Mouse (Mus musculus): Measurements from ENCODE around the gene Phgdh. TPM values are rescaled to one million over a fixed set of nuclear protein-coding genes. Genes with fewer than 3 reads are reported as not detected.

Gene Phgdh
- polyA plus RNA-seq, 1 experiment from 2014 or later: 213 TPM

DNA sequence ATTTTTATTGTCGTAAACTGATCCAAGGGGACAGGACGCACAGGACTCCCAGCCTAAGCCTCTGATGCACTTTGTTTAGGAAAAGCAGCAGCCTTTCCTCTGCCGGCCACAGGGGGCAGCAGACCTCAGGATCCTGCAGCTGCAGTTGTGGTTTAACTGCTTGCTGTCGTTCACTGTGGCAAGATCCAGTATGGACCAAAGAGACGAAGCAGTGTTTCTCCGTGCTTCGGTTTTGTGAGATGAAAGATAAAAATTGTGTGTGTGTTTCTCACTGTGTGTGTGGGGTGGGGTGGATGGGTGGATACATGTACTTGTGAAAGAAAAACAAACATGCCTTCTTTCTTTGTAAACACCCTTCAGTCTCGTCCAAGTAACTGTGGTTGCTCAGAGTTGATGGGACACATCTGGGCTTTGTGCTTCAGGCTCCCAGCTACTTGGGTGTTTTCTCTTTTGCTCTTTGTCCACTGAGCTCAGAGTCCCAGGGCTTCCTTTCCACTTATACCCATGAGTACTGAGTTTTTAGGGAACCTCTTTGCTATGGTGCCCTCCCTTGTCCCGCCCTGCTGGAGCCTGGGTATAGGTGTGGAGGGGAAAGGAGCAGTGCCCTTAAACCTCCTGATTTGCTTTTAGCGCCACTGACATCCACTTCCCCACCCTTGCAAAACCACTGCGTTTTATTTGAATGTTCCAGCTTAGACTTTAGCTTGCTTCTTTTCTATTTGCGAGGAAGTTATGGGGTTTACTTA is 58.7 kb downstream of the Phgdh start:
- H3K4me3 ChIP-seq: no peak overlapping the region
- 36% methylated on average over 12 of the region's 12 CpGs for WGBS
- no peaks in the 10 kb centered on the region for H3K27me3 ChIP-seq
- peak overlapping the region; percentile 17; the same call in 1 of the 2 replicates for H3K4me2 ChIP-seq
- H3K9me3 ChIP-seq: no peaks in the 10 kb centered on the region
- peaks cover 16% of the 10 kb centered on the region for H3K4me1 ChIP-seq
- H3K36me3 ChIP-seq: no peaks in the 10 kb centered on the region
- ATAC-seq (ENCODE audit: insufficient number of reproducible peaks, low FRiP score, low TSS enrichment, low read depth): no peak
- H3K27ac ChIP-seq: 0 out of 2 replicates have a peak overlapping the region, but pooled peaks have one; percentile 11
- no peak overlapping the region for H3K9ac ChIP-seq

DNA sequence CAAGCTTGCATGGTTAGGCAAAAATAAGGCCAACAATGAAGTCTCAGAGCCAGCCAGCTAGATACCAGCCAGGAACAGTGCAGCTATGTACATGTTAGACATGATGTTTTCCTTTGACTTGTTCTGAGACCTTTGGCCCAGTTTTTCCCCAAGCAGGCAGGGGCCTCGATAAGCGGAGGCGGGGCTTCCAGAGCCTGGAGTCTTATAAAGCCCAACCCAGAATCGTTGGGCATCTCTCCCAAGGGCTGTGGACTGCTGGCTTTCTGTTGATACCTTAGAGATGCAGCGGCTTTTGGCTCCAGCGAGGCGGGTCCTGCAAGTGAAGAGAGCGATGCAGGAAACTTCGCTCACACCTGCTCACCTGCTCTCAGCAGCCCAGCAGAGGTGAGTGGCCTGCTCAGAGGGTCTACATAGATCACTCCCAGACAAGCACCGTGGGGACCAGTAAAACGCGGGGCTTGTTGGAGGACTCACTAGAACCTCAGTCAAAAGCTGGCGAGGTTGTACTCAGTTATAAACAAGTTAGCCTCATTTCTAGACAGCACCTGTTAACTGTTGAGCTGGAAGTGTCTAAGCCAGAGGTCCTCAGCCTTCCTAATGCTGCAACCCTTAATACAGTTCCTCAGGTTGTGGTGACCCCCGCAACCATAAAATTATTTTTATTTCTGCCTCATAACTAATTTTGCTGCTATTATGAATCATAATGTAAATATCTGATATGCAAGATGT is 59.4 kb downstream of the Phgdh start, which contains the start of gene Hmgcs2:
Gene Hmgcs2 (plus strand): TSS at position 232 of the 729 bp plus-strand sequence.
- no peaks in the 10 kb centered on the region for H3K36me3 ChIP-seq
- H3K4me2 ChIP-seq: peak within 1 kb of the TSS; percentile 17; the same call in 1 of the 2 replicates
- H3K27ac ChIP-seq: 0 out of 2 replicates have a peak within 1 kb of the TSS, but pooled peaks have one; percentile 11
- H3K27me3 ChIP-seq: no peaks in the 10 kb centered on the region
- ATAC-seq (ENCODE audit: insufficient number of reproducible peaks, low FRiP score, low TSS enrichment, low read depth): no peak
- H3K4me3 ChIP-seq: no peak within 1 kb of the TSS
- H3K4me1 ChIP-seq: peaks cover 16% of the 10 kb centered on the region
- no peak within 1 kb of the TSS for H3K9ac ChIP-seq
- H3K9me3 ChIP-seq: no peaks in the 10 kb centered on the region
- 58% methylated on average over 14 of the region's 14 CpGs for WGBS

DNA sequence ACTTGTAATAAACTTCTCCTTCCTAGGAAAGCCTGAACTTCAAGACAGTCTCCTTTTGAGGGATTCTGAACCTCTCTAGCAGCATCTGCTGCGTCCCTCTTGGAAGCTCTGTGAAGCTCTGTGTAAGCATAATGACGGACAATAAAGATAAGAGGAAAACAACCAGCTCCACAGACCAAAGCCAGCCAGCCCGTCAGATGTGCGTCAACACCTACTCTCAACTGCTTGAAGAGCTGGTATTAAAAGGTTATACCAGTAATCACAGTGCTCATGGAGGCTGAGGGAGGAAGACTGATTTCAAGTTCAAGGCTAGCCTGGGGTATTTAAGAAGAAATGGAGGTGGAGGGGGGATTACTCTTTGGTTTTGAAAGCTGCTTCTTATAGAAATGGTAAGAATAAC is 60.1 kb downstream of the Phgdh start:
- H3K27me3 ChIP-seq: no peaks in the 10 kb centered on the region
- H3K9ac ChIP-seq: no peak overlapping the region
- H3K4me2 ChIP-seq: no peak overlapping the region
- H3K4me3 ChIP-seq: no peak overlapping the region
- ATAC-seq (ENCODE audit: insufficient number of reproducible peaks, low FRiP score, low TSS enrichment, low read depth): no peak
- H3K9me3 ChIP-seq: no peaks in the 10 kb centered on the region
- H3K27ac ChIP-seq: no peak overlapping the region
- 54% methylated on average over 4 of the region's 4 CpGs for WGBS
- H3K4me1 ChIP-seq: peaks cover 16% of the 10 kb centered on the region
- no peaks in the 10 kb centered on the region for H3K36me3 ChIP-seq

DNA sequence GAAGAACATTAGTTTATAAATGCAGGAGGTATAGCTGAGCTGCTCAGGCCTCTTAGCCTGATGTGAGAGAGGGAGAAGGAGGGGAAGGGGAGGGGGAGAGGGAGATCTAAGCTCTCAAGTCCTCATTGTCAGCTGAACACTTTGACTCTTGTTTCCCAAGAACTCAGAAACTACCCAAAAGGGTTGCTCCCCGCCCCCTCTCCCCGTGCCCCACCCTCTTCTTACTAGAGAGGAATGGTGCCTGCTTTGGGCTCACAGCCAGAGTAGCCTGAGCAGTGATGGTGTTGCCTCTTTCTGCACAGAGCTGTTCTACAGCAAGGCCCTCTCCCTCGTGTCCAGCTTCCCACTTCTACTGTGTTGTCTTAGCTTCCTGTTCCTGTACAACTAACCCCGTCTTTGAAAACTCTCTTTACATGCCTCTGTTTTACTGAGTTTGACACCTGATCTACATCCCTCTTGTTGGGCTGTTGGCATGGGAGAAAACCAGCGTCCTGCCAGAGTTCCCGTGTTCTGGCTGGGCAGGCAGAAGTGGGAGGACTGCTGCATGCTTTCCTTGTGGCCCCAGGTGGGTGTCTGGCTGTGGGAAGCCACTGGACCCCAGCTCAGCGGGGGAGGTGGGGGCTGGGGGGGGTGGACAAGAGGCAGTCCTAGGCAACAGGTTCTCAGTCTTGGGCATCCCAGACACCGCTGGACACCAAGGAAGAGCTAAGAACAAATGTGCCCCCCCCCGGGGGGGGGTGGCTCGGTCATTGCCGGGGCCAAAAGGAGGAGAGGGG is 66.0 kb downstream of the Phgdh start:
- WGBS: 54% methylated on average over 11 of the region's 11 CpGs
- H3K9ac ChIP-seq: no peak overlapping the region
- no peak for ATAC-seq (ENCODE audit: insufficient number of reproducible peaks, low FRiP score, low TSS enrichment, low read depth)
- no peaks in the 10 kb centered on the region for H3K9me3 ChIP-seq
- H3K36me3 ChIP-seq: no peaks in the 10 kb centered on the region
- no peak overlapping the region for H3K27ac ChIP-seq
- no peaks in the 10 kb centered on the region for H3K27me3 ChIP-seq
- H3K4me2 ChIP-seq: no peak overlapping the region
- H3K4me1 ChIP-seq: peaks cover 8% of the 10 kb centered on the region; the same call in 1 of the 2 replicates
- no peak overlapping the region for H3K4me3 ChIP-seq

DNA sequence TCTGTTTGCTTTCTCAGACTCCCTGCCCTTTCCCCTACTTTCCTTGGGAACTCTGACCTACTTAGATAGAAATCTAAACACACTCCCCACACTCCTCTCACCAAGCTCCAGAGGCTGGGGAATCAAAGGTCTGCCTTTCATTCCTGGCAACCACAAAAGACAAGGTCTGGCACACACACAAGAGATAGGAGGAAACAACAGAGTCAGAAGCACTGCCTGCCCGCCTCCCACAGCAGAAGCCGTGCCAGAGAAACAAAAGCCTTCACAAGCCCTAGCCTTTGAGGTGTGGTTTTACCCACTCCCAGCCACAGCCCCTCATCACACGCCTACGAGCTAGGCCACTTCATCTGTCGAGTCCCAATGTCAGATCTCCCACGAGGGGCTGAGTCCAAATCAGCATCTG is 72.5 kb downstream of the Phgdh start:
- Histone ChIP-seq H3K36me3 (no peaks in the 10 kb centered on the region), H3K27ac (no peak overlapping the region), H3K9ac (no peak overlapping the region), H3K4me3 (no peak overlapping the region), H3K4me1 (0 out of 2 replicates have a peak, but pooled peaks cover 3% of the 10 kb centered on the region), H3K9me3 (no peaks in the 10 kb centered on the region), H3K4me2 (no peak overlapping the region), H3K27me3 (no peaks in the 10 kb centered on the region)
- 44% methylated on average over 6 of the region's 6 CpGs for WGBS
- no peak for ATAC-seq (ENCODE audit: insufficient number of reproducible peaks, low FRiP score, low TSS enrichment, low read depth)

Other genes starting within 250 kb of the Phgdh start
- gene Adam30, start 179.4 kb downstream of the Phgdh start, polyA plus RNA-seq (2015; fragmentation: Nextera tagmentation; extraction: Ambion mirVana): not detected in 2 replicates
- not detected in 2 replicates for gene Reg4, start 117.8 kb downstream of the Phgdh start, polyA plus RNA-seq (2015; fragmentation: Nextera tagmentation; extraction: Ambion mirVana)
- 2.4 and 2.5 TPM in 2 replicates for gene Hmgcs2, start 59.6 kb downstream of the Phgdh start, polyA plus RNA-seq (2015; fragmentation: Nextera tagmentation; extraction: Ambion mirVana)
- 5.2 and 6.2 TPM in 2 replicates for gene Zfp697, start 42.5 kb upstream of the Phgdh start, polyA plus RNA-seq (2015; fragmentation: Nextera tagmentation; extraction: Ambion mirVana)
- gene Gm4450, start 117.1 kb upstream of the Phgdh start, polyA plus RNA-seq (2015; fragmentation: Nextera tagmentation; extraction: Ambion mirVana): not detected in 2 replicates
- not detected in 2 replicates for gene Hsd3b4, start 170.5 kb upstream of the Phgdh start, polyA plus RNA-seq (2015; fragmentation: Nextera tagmentation; extraction: Ambion mirVana)
- gene Gm10681, start 248.8 kb upstream of the Phgdh start, polyA plus RNA-seq (2015; fragmentation: Nextera tagmentation; extraction: Ambion mirVana): not detected in 2 replicates

Measured in limb, embryonic 15.5 days (tissue).